Mouse (Mus musculus) G1E (cell line): ENCODE measurements around the gene Coa5. TPM values are rescaled to one million over a fixed set of nuclear protein-coding genes. Genes with fewer than 3 reads are reported as not detected.

Source experiments
- ATAC-seq: 2 replicates; pipeline ENCODE4 v1.8.0; 2016; ENCODE audit warnings: mild to moderate bottlenecking; ENCODE audit not compliant: insufficient number of reproducible peaks, poor library complexity, low FRiP score, severe bottlenecking; ENCODE audit errors: extremely low read depth
- DNase-seq: peaks from one replicate; pipeline ENCODE4 v3.0.0; 2012; ENCODE audit warnings: low spot score
- H3K27me3 ChIP-seq: 2 replicates; pipeline ENCODE4 v1.6.1; 2012; ENCODE audit warnings: mild to moderate bottlenecking, low read length, inconsistent platforms; ENCODE audit not compliant: insufficient read depth
- H3K36me3 ChIP-seq: replicated peaks from 2 replicates; pipeline ENCODE3; 2012; ENCODE audit warnings: mild to moderate bottlenecking, inconsistent platforms
- H3K4me1 ChIP-seq: 2 replicates; pipeline ENCODE4 v1.6.1; 2012; ENCODE audit warnings: low read depth, low read length, inconsistent platforms, mixed read lengths; ENCODE audit not compliant: insufficient read depth
- H3K4me3 ChIP-seq: 2 replicates; pipeline ENCODE4 v1.5.1; 2012; ENCODE audit warnings: low read depth, mild to moderate bottlenecking, inconsistent platforms, low read length, moderate library complexity, mixed read lengths
- H3K9me3 ChIP-seq: replicated peaks from 2 replicates; pipeline ENCODE4 v1.6.1; 2012; ENCODE audit warnings: inconsistent platforms
- CTCF ChIP-seq: IDR thresholded peaks from 2 replicates; pipeline ENCODE4 v1.5.1; 2012; ENCODE audit warnings: low read depth, low read length, inconsistent platforms, mixed read lengths
- GATA1 ChIP-seq: IDR thresholded peaks from 2 replicates; pipeline ENCODE4 v1.6.1; 2012; ENCODE audit warnings: borderline replicate concordance, low read length, inconsistent platforms, mixed read lengths
- GATA2 ChIP-seq: IDR thresholded peaks from 2 replicates; pipeline ENCODE4 v1.6.1; 2012; ENCODE audit warnings: low read depth, low read length, inconsistent platforms, borderline replicate concordance
- POLR2AphosphoS5 ChIP-seq: IDR thresholded peaks from 2 replicates; pipeline ENCODE4 v1.6.1; 2012; ENCODE audit warnings: low read depth, low read length, inconsistent platforms; ENCODE audit not compliant: insufficient replicate concordance
- TAL1 ChIP-seq: conservative IDR thresholded peaks from 2 replicates; pipeline ENCODE4 v1.6.1; 2012; ENCODE audit warnings: low read depth, low read length, inconsistent platforms, mixed read lengths
- polyA plus RNA-seq: library from polyadenylated mRNA; stranded (reverse); fragments of >175 nt; gene quantifications from 2 replicates; pipeline ENCODE4 v1.2.3, GENCODE M21; 2012
- total RNA-seq, 2 experiments: library from RNA; stranded (forward) in 1 of 2; stranded (reverse) in 1 of 2; fragments of 200-1000 nt in 1 of 2; fragments of >200 nt in 1 of 2; fragmentation: Nextera tagmentation in 1 of 2; gene quantifications; 2 replicates each; pipeline ENCODE4 v1.2.3; 2014 to 2017

Gene Coa5
- total and polyA plus RNA-seq, 3 experiments: 24.7 to 137 (median 124) TPM

DNA sequence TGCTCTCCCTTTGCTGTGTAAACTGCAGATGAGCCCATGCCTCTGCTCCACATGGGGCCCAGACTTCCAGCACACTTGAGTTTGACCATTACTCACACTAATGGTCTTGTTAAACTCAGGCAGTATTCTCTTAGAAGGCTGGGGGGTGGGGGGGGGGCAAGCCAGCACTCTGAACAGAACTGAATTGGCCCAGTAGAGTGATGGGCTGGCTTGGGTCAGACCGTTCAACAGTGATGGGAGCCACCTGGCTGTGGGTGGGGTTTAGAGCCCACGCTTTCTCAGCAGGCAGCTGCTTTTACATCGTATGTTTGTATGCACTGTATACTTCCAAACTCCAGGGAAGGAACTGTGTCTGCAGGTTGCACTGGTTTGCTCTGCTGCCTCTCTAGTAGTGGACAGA is 30.9 kb downstream of the Coa5 start:
- no peaks in the 10 kb centered on the region for H3K36me3 ChIP-seq
- H3K4me3 ChIP-seq: no peak overlapping the region
- TF ChIP-seq GATA1 (no peak), CTCF (no peak), TAL1 (no peak), POLR2AphosphoS5 (no peak)
- peaks cover 20% of the 10 kb centered on the region for H3K27me3 ChIP-seq
- ATAC-seq: no peak
- DNase-seq: no peak
- H3K9me3 ChIP-seq: no peaks in the 10 kb centered on the region
- H3K4me1 ChIP-seq: peaks cover 6% of the 10 kb centered on the region; the same call in 1 of the 2 replicates

- H3K4me1 ChIP-seq: no peaks in the 10 kb centered on the region
These were observed 33.4 kb downstream of the Coa5 start for GRCm38 (mm10) chr1:37396481-37396880.

GRCm38 (mm10) chr1:37393174-37393573 is 36.7 kb downstream of the Coa5 start:
- TF ChIP-seq GATA2 (no peak), GATA1 (no peak), CTCF (no peak), TAL1 (no peak), POLR2AphosphoS5 (no peak)
- no peak for DNase-seq
- no peak for ATAC-seq
- H3K27me3 ChIP-seq: peaks cover 15% of the 10 kb centered on the region
- no peak overlapping the region for H3K4me3 ChIP-seq
- H3K4me1 ChIP-seq: no peaks in the 10 kb centered on the region
- no peaks in the 10 kb centered on the region for H3K36me3 ChIP-seq
- no peaks in the 10 kb centered on the region for H3K9me3 ChIP-seq

More at GRCm38 (mm10) chr1:37396481-37396880, 33.4 kb downstream of the Coa5 start:
- DNase-seq (no peak), ATAC-seq (no peak)
- no peaks in the 10 kb centered on the region for H3K9me3 ChIP-seq
- TF ChIP-seq TAL1 (no peak), CTCF (no peak), GATA1 (no peak), POLR2AphosphoS5 (no peak), GATA2 (no peak)
- peaks cover 14% of the 10 kb centered on the region for H3K27me3 ChIP-seq
- H3K36me3 ChIP-seq: no peaks in the 10 kb centered on the region
- no peak overlapping the region for H3K4me3 ChIP-seq

- ATAC-seq (no peak), DNase-seq (no peak)
- H3K4me1 ChIP-seq: no peaks in the 10 kb centered on the region
- H3K27me3 ChIP-seq: peaks cover 29% of the 10 kb centered on the region
- no peaks in the 10 kb centered on the region for H3K9me3 ChIP-seq
- TF ChIP-seq POLR2AphosphoS5: no peak
- H3K4me3 ChIP-seq: no peak overlapping the region
- no peaks in the 10 kb centered on the region for H3K36me3 ChIP-seq
These were observed 43.4 kb downstream of the Coa5 start for GRCm38 (mm10) chr1:37386448-37386971.

DNA sequence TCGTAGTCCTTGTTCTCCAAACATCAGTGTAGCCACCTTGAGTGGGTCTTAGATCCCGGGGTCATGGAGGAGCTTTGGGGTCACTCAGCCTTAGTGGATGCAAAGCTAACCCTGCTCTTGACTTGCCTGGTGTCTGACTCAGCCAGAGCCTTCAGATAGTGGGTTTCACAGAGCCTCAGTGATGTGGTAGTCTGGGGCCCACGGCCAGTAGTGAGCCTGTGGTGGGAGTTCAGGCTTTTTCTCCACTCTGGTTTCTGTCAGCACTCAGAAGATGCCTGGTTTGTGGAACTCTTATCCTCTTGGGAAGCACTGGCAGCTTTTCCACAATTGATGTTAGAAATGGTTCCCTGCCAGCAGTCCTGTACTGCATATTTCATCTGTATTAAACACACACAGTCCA is 45.6 kb downstream of the Coa5 start:
- DNase-seq (no peak), ATAC-seq (no peak)
- peaks cover 34% of the 10 kb centered on the region for H3K27me3 ChIP-seq
- TF ChIP-seq GATA2: no peak
- TF ChIP-seq CTCF: no peak
- no peak for TF ChIP-seq POLR2AphosphoS5
- TF ChIP-seq GATA1: no peak
- TF ChIP-seq TAL1: no peak
- peaks cover 2% of the 10 kb centered on the region; the same call in 1 of the 2 replicates for H3K4me1 ChIP-seq
- H3K9me3 ChIP-seq: no peaks in the 10 kb centered on the region
- H3K36me3 ChIP-seq: no peaks in the 10 kb centered on the region
- no peak overlapping the region for H3K4me3 ChIP-seq

DNA sequence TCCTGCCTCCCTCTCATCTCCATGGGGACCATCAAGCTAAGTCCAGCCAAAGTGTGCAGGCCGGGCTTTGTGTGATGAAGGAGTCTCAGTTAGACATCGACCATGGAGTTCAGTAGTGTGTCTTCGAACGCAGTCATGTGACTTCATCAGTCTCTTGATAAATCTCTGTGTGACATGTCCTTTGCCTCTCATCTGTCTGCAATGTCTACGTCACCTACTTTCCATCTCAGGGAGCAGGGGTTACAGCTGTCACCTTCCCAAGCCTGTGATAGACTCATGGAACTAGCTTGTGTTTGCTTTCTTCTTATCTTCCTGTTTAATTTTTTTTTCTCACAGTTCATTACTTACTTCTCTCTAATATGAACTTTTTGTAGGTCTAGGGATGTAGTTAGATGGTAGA is 49.0 kb downstream of the Coa5 start:
- no peak for ATAC-seq

DNA sequence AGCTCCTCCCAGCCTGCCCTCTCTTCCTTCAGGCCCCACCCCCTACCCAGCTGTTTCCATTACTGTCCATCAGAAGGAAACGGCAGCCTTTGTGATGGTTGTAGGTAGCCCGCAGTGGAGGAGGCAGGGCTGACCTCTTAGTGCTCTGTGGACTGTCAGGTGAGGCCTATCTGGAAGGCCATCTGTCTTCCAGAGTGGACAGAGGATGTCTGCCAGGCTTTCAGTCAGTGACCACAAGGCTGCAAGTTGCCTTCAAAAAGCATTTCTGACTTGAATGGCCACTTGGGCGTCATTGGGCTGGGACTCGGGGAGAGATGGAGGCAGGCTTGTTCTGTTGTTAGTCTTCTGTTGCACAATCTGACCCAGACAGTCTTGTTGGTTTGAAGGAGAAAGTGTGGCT is 50.4 kb downstream of the Coa5 start:
- no peak for DNase-seq
- TF ChIP-seq POLR2AphosphoS5: no peak
- no peak for TF ChIP-seq GATA1
- no peak for TF ChIP-seq GATA2
- TF ChIP-seq TAL1: no peak
- TF ChIP-seq CTCF: no peak
- Histone ChIP-seq H3K9me3 (no peaks in the 10 kb centered on the region), H3K27me3 (peaks cover 27% of the 10 kb centered on the region), H3K4me1 (peaks cover 2% of the 10 kb centered on the region; the same call in 1 of the 2 replicates), H3K36me3 (no peaks in the 10 kb centered on the region), H3K4me3 (no peak overlapping the region)
- no peak for ATAC-seq

More for the DNA sequence above, 49.0 kb downstream of the Coa5 start:
- no peaks in the 10 kb centered on the region for H3K9me3 ChIP-seq
- no peak for DNase-seq
- no peaks in the 10 kb centered on the region for H3K36me3 ChIP-seq
- H3K4me3 ChIP-seq: no peak overlapping the region
- TF ChIP-seq GATA1 (no peak), CTCF (no peak), TAL1 (no peak), GATA2 (no peak), POLR2AphosphoS5 (no peak)
- peaks cover 2% of the 10 kb centered on the region; the same call in 1 of the 2 replicates for H3K4me1 ChIP-seq
- peaks cover 24% of the 10 kb centered on the region for H3K27me3 ChIP-seq
